Mouse (Mus musculus): ENCODE results near the gene Lhfp.
A peak's percentile ranks its signal among the peaks of the same experiment; 100 is the strongest.

Gene Lhfp

GRCm38 (mm10) chr3:53041411-53042239 lies at the start of gene Lhfp:
TSS of gene Lhfp (plus strand) at chr3:53041528.
- DNase-seq (ENCODE audit: low read depth), result no peak

- DNase-seq (ENCODE audit: low read depth), result no peak
Observed at GRCm38 (mm10) chr3:52993296-52993695, 48.0 kb upstream of the Lhfp start.

DNA sequence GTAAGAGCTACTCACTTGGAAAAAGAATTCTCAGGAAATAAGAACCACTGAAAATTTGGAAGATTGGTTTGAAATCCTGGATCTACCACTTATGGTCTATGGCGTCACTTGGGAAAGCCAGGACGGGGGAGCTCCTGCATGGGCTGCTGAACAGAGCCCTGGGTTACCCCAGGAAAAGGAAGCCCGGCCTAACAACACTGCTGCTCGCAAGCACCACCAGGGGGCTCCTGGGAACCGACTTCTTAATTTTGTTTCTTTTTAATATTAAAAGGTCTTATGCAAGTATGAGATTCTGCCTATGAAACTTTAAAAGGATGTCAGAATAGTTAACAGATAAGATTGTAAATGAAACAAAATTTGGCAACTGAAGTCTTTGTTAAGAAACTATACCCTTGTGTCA lies 46.7 kb upstream of the Lhfp start:
- DNase-seq (ENCODE audit: low read depth), result no peak

GRCm38 (mm10) chr3:52996635-52997034 lies 44.7 kb upstream of the Lhfp start:
- no peak for DNase-seq (ENCODE audit: low read depth)

GRCm38 (mm10) chr3:52997381-52997780 lies 43.9 kb upstream of the Lhfp start:
- no peak for DNase-seq (ENCODE audit: low read depth)

GRCm38 (mm10) chr3:52999016-52999744 lies 42.1 kb upstream of the Lhfp start:
- DNase-seq (ENCODE audit: low read depth), result no peak

DNA sequence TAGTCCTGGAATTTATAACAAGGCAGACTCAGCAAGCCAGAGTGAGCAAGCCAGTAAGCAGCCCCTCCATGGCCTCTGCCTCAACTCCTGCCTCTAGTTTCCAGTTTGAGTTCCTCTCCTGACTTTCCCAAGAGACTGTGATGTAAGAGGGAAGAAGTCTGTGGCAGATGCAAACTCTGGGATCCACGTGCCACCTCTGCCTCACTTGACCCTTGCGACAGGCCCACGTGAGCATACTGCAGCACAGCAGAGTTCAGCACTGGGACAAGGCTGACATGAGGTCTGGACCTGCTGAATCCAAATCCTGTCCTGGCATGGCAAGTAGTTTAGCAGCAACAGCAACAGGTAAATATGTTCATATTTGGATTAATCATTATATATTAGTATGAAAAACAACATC lies 41.3 kb upstream of the Lhfp start:
- no peak for DNase-seq (ENCODE audit: low read depth)

- no peak for DNase-seq (ENCODE audit: low read depth)
Observed at GRCm38 (mm10) chr3:53002076-53002475, 39.3 kb upstream of the Lhfp start.

GRCm38 (mm10) chr3:53004406-53005114 lies 36.8 kb upstream of the Lhfp start:
- no peak for DNase-seq (ENCODE audit: low read depth)

DNA sequence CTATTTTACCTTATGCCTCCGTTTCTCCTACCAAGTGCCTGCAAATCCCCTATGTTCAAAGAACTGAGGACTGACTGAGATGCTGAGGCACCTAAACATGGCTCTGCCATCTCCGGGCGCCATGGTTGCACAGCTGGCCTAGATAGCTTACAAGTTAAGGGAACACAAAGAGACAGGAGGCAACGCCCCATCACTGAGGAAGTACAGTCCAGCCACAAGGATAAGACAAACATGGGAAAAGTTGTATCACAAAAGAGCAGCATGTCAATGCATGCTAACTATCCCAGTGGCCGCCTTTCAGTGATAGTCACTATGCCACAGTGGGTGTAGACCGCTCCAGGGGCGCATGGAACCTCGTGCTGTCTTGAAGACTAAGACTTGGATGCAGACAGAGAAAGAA lies 33.9 kb upstream of the Lhfp start:
- no peak for DNase-seq (ENCODE audit: low read depth)

DNA sequence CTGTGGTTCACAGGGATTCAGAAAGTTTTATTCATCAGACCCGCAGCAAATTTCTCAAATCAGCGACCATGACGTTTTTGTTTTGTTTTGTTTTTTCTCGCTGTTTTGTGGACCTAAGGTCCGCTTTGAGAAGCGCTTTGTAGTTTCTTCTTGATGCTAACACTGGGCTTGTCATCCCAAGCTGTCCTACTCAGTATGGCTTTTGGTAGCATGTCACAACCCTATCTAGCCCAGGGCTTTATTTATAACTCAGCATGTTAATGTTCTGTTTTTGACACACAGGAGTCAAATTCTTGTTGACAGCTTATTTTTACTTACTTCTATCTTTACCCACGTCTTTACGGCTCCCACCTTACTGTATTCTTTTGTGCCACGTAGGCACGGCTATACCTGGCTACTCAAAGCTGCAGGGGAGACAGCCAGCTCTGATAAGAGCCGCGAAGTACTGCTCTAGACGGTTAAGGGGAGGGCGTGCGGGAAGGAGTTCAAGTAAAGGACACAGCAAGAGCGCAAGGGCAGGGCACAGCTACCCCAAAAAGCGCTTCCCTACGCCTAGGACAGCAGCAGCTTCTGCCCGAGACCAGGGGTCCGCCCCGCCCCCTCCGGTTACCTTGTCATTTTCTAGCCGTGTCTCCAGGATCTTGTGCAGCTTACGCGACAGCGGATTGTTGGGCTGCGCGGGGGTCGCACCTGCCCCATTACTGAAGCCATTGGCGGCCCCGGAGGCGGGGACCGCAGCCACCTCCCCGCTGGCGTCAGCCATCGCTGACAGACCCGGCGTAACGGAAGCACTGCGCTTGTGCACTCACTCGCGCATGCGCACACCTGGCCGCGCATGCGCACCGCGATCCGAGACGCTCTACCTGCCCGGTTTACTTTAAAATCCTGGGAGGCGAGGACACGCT lies 24.6 kb upstream of the Lhfp start, which contains the start of gene Cog6:
Gene Cog6 (minus strand): TSS at position 802 of the 905 bp plus-strand sequence.
- peak; percentile 70 for DNase-seq (ENCODE audit: low read depth)

- no peak for DNase-seq (ENCODE audit: low read depth)
Observed at GRCm38 (mm10) chr3:53027333-53027732, 14.0 kb upstream of the Lhfp start.

DNA sequence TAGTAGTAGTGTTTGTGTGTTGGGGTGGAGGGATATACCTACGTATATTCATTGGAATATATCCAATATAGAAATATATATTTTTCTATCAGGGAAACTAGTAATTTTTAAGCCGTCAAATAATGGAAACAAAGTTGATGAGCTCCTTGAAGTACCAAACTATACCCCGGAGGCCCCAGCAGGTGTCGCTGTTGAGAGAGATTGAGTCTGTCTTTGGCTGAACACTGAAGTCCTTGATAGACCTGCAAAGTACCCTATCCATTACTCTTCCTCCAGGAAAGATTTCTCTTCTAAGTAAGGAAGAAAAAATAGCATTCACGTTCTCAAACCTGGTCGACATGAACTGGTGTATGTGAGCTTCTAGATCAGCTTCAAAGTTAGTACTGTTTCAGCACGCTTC lies 12.3 kb upstream of the Lhfp start:
- peak; percentile 50 for DNase-seq (ENCODE audit: low read depth)

GRCm38 (mm10) chr3:53031586-53031985 lies 9.7 kb upstream of the Lhfp start:
- DNase-seq (ENCODE audit: low read depth), result no peak

GRCm38 (mm10) chr3:53032432-53032831 lies 8.9 kb upstream of the Lhfp start:
- DNase-seq (ENCODE audit: low read depth), result no peak

DNA sequence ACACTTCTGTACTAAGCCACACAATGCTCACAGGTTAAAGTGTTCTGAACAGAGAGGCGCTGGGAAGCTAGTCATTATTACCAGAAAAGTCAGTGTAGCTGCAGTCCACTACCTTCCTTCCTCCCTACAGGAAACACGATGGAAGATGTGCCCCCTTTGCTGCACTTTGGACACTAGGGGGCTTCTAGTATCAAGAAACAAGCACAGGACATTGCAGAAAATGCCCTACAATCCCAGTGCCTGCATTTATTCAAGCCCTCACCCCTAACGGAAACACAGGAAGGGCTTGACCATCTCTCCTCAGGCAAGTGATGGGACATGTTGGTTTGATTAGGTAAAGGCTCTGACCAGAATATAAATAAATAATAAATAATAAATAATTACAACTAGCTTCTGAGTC lies 7.9 kb upstream of the Lhfp start:
- DNase-seq (ENCODE audit: low read depth), result no peak

DNA sequence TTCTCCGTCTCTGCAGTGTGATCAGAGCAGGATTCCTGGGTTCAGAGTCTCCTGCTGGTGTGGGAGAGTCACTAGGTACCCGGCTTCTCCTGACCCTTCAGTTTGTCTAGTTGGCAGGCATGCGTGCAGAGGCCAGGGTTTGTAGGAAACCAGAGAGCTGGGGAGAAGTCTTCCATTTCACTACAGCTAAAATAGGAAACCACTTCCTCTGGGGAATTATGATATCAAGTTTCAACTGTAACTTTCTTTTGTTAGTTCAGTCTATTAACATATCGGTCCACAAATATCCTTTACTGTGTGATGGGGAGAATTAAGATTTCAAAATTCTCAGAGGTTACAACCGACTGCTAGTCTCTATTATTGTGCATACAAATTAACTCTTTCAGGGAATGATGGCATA lies 5.3 kb upstream of the Lhfp start:
- DNase-seq (ENCODE audit: low read depth), result no peak

GRCm38 (mm10) chr3:53036941-53037340 lies 4.4 kb upstream of the Lhfp start:
- no peak for DNase-seq (ENCODE audit: low read depth)

DNA sequence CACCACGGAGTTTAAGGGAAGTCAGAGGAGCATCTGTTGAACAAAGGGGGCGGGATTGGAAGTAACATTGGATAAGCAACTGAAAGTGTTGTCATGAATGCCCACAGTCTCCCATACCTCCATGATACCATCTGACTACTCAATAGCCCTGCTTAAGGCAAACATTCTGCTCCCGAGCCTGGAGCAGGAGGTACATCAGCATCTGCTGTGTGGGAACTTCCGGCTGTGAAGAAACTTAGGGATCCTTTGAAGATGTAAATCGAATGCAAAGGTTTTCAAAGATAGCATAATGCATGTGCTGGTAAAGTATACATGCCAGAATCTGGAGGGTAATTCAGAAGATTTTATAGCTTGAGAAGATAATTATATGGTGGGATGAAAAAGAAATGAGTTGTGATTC lies 2.4 kb upstream of the Lhfp start:
- DNase-seq (ENCODE audit: low read depth), result no peak

- DNase-seq (ENCODE audit: low read depth), result no peak
Observed at GRCm38 (mm10) chr3:53039746-53040145, 1.6 kb upstream of the Lhfp start.

DNA sequence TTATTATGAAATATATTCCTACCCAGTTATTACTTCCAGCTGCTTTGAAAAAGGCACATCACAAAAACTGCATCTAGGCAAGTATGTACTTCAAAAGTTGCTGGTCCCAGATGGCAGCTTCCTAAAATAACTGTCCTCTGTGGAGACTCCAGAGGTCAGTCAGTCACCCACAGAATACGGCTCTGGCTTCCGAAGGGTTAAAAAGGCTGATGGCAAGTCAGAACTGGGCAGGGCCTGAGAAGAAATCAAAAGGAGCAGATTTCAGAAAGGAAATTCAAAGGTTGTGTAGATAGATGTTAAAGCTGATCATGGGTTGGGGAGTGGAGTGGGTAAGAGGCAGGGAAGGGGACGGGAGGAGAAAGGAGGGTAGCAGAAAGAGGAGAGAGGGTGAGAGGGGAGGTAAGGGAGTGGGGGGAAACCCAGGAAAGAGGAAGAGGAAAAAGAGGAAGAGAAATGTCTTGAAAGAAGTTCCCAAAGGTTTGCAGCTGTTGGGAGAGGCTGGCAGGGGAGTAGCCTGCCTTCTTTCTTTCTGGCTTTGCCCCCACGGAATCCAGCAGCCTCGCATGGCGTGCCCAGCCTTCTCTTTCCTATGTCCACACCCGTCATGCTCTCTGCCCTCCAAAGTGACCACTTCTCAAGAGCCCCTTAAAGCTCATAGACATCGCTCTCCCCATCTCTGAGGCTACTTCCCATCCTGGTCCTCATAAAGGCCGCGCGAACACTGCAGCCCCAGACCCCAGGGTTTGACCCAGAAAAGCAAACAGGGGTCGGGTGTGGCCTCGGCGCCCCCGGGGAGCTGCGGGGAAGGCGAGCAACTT lies 526 bp upstream of the Lhfp start:
- no peak for DNase-seq (ENCODE audit: low read depth)

Measured in c-Kit-positive CD71-positive TER-119-negative erythroid progenitor cells, embryonic 14.5 days (primary cell).